Mouse (Mus musculus): Measurements from ENCODE around the gene Hmgcs1. TPM values are rescaled to one million over a fixed set of nuclear protein-coding genes. Genes with fewer than 3 reads are reported as not detected.
A peak's percentile ranks its signal among the peaks of the same experiment; 100 is the strongest.

Hmgcs1 gene
- total RNA-seq, 2 experiments from 2014 or later, result 814 to 887 TPM

GRCm38 (mm10) chr13:119742711-119743415 is 52.7 kb downstream of the Hmgcs1 start:
- no peak for DNase-seq
- intact Hi-C loops (cut with DNase I), result no loop called here

GRCm38 (mm10) chr13:119743470-119743869 is 53.3 kb downstream of the Hmgcs1 start:
- intact Hi-C loops (cut with DNase I), result no loop called here
- no peak for DNase-seq

- no peak for DNase-seq
- intact Hi-C loops (cut with DNase I), result no loop called here
These were observed 56.8 kb downstream of the Hmgcs1 start for GRCm38 (mm10) chr13:119746930-119747329.

GRCm38 (mm10) chr13:119753859-119754634 is 63.9 kb downstream of the Hmgcs1 start:
- intact Hi-C loops (cut with DNase I), result no loop called here

GRCm38 (mm10) chr13:119754635-119755020 is 64.4 kb downstream of the Hmgcs1 start:
- intact Hi-C loops (cut with DNase I), result no loop called here
- no peak for DNase-seq

More at GRCm38 (mm10) chr13:119753859-119754634, 63.9 kb downstream of the Hmgcs1 start:
- peak; percentile 64 for DNase-seq

GRCm38 (mm10) chr13:119755141-119755547 is 65.0 kb downstream of the Hmgcs1 start:
- intact Hi-C loops (cut with DNase I), result no loop called here
- peak; percentile 29 for DNase-seq

GRCm38 (mm10) chr13:119755681-119756471 is 65.7 kb downstream of the Hmgcs1 start, which contains the start of gene Nim1k:
Gene Nim1k, minus strand, starts transcription at chr13:119755882.
- intact Hi-C loops (cut with DNase I), result no loop called here

GRCm38 (mm10) chr13:119756831-119757230 is 66.7 kb downstream of the Hmgcs1 start:
- intact Hi-C loops (cut with DNase I), result no loop called here
- DNase-seq, result no peak

More at GRCm38 (mm10) chr13:119755681-119756471, 65.7 kb downstream of the Hmgcs1 start, which contains the start of gene Nim1k:
- peak; percentile 90 for DNase-seq

Other genes with a start within 250 kb of the Hmgcs1 start
- 10 to 100 TPM; 35.7 to 36.3 TPM for gene 4833420G17Rik, start 227.6 kb upstream of the Hmgcs1 start, total RNA-seq (2021)
- 10 to 100 TPM; 19.3 to 26.1 TPM for gene Tmem267, start 202.3 kb upstream of the Hmgcs1 start, total RNA-seq (2021)
- 1 to 10 TPM; 3.1 to 3.4 TPM for gene 3110070M22Rik, start 202.0 kb upstream of the Hmgcs1 start, total RNA-seq (2021)
- 1 to 10 TPM in 1 of 2 experiments, under 1 TPM in 1; 0.68 to 2.8 TPM for gene Ccl28, start 66.6 kb upstream of the Hmgcs1 start, total RNA-seq (2021)
- gene Nim1k, start 65.5 kb downstream of the Hmgcs1 start, total RNA-seq (2021), result 10 to 100 TPM; 11.6 to 12.3 TPM
- gene Zfp131, start 100.5 kb downstream of the Hmgcs1 start, total RNA-seq (2021), result 10 to 100 TPM; 41.1 to 41.8 TPM
- gene AF067063, start 139.8 kb downstream of the Hmgcs1 start, total RNA-seq (2021), result not detected
- gene D13Ertd608e, start 145.6 kb downstream of the Hmgcs1 start, total RNA-seq (2021), result not detected
- gene Tcstv1, start 204.4 kb downstream of the Hmgcs1 start, total RNA-seq (2021), result not detected
- gene Gm21761, start 238.9 kb downstream of the Hmgcs1 start, total RNA-seq (2021), result not detected

All from left cerebral cortex, postnatal 4 days (tissue).